Mouse (Mus musculus) G1E (cell line): ENCODE data around the gene Tuba4a. TPM values are rescaled to one million over a fixed set of nuclear protein-coding genes. Genes with fewer than 3 reads are reported as not detected.
"Not testable (repeated sequence)": the region's sequence is repeated elsewhere in the genome, so short reads cannot be mapped to it uniquely, and the experiment has no call there.

Experiments used
- ATAC-seq: 2 replicates; pipeline ENCODE4 v1.8.0; 2016; ENCODE audit warnings: mild to moderate bottlenecking; ENCODE audit not compliant: insufficient number of reproducible peaks, poor library complexity, low FRiP score, severe bottlenecking; ENCODE audit errors: extremely low read depth
- DNase-seq: peaks from one replicate; pipeline ENCODE4 v3.0.0; 2012; ENCODE audit warnings: low spot score
- H3K27me3 ChIP-seq: 2 replicates; pipeline ENCODE4 v1.6.1; 2012; ENCODE audit warnings: mild to moderate bottlenecking, low read length, inconsistent platforms; ENCODE audit not compliant: insufficient read depth
- H3K36me3 ChIP-seq: replicated peaks from 2 replicates; pipeline ENCODE3; 2012; ENCODE audit warnings: mild to moderate bottlenecking, inconsistent platforms
- H3K4me1 ChIP-seq: 2 replicates; pipeline ENCODE4 v1.6.1; 2012; ENCODE audit warnings: low read depth, low read length, inconsistent platforms, mixed read lengths; ENCODE audit not compliant: insufficient read depth
- H3K4me3 ChIP-seq: 2 replicates; pipeline ENCODE4 v1.5.1; 2012; ENCODE audit warnings: low read depth, mild to moderate bottlenecking, inconsistent platforms, low read length, moderate library complexity, mixed read lengths
- H3K9me3 ChIP-seq: replicated peaks from 2 replicates; pipeline ENCODE4 v1.6.1; 2012; ENCODE audit warnings: inconsistent platforms
- CTCF ChIP-seq: IDR thresholded peaks from 2 replicates; pipeline ENCODE4 v1.5.1; 2012; ENCODE audit warnings: low read depth, low read length, inconsistent platforms, mixed read lengths
- GATA1 ChIP-seq: IDR thresholded peaks from 2 replicates; pipeline ENCODE4 v1.6.1; 2012; ENCODE audit warnings: borderline replicate concordance, low read length, inconsistent platforms, mixed read lengths
- GATA2 ChIP-seq: IDR thresholded peaks from 2 replicates; pipeline ENCODE4 v1.6.1; 2012; ENCODE audit warnings: low read depth, low read length, inconsistent platforms, borderline replicate concordance
- POLR2AphosphoS5 ChIP-seq: IDR thresholded peaks from 2 replicates; pipeline ENCODE4 v1.6.1; 2012; ENCODE audit warnings: low read depth, low read length, inconsistent platforms; ENCODE audit not compliant: insufficient replicate concordance
- TAL1 ChIP-seq: conservative IDR thresholded peaks from 2 replicates; pipeline ENCODE4 v1.6.1; 2012; ENCODE audit warnings: low read depth, low read length, inconsistent platforms, mixed read lengths
- polyA plus RNA-seq: library from polyadenylated mRNA; stranded (reverse); fragments of >175 nt; gene quantifications from 2 replicates; pipeline ENCODE4 v1.2.3, GENCODE M21; 2012
- total RNA-seq, 2 experiments: library from RNA; stranded (forward) in 1 of 2; stranded (reverse) in 1 of 2; fragments of 200-1000 nt in 1 of 2; fragments of >200 nt in 1 of 2; fragmentation: Nextera tagmentation in 1 of 2; gene quantifications; 2 replicates each; pipeline ENCODE4 v1.2.3; 2014 to 2017

Tuba4a gene
- total and polyA plus RNA-seq, 3 experiments, result 61.0 to 287 (median 156) TPM

- Histone ChIP-seq H3K4me1 (peaks cover 48% of the 10 kb centered on the region), H3K9me3 (no peaks in the 10 kb centered on the region), H3K4me3 (peak within 1 kb of the TSS; percentile 77), H3K36me3 (peaks cover 27% of the 10 kb centered on the region), H3K27me3 (peaks cover 6% of the 10 kb centered on the region)
- TF ChIP-seq POLR2AphosphoS5 (no peak), TAL1 (peak; percentile 68; the same call in 1 of the 2 replicates)
- DNase-seq (peak; percentile 96), ATAC-seq (peak; percentile 71)
Observed at GRCm38 (mm10) chr1:75236117-75237050, 16.7 kb upstream of the Tuba4a start, which contains the start of gene Dnajb2. Gene Dnajb2, plus strand, starts transcription at chr1:75236406.

DNA sequence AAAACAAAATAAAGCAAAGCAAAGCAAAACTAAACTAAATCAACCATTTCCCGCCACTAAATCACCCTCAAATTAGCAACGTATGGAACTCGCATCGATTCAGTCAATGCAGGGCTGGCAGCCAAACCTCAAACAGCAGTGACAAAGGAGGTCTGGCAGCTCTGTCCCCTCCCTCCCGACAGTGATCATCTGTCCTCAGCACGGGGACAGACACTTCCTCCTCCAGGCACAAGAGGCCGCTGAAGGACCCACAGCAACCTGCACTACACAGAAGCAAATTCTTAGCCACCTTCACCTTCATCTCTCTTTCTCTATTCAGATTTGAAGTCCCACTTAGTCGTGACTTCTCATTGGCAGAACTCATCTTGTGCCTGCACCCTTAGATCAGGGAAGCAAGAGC, 14.9 kb upstream of the Tuba4a start:
- no peaks in the 10 kb centered on the region for H3K9me3 ChIP-seq
- H3K4me1 ChIP-seq, result peaks cover 62% of the 10 kb centered on the region
- H3K36me3 ChIP-seq, result peaks cover 13% of the 10 kb centered on the region
- H3K4me3 ChIP-seq, result no peak overlapping the region
- peak; percentile 87 for DNase-seq
- H3K27me3 ChIP-seq, result peaks cover 17% of the 10 kb centered on the region
- no peak for TF ChIP-seq GATA1
- TF ChIP-seq CTCF, result peak; percentile 74
- ATAC-seq, result peak; percentile 80

DNA sequence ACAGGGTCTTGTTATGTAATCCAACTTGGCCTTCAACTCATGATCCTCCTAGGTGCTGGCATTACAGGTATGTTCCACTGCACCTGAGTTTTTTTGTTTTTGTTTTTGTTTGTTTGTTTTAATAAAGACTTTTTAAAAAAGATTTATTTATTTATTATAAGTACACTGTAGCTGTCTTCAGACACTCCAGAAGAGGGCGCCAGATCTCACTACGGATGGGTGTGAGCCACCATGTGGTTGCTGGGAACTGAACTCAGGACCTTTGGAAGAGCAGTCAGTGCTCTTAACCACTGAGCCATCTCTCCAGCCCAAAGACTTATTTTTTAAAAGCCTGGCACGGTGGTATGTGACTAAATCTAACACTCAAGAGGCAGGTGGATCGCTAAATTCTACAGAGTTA, 12.8 kb upstream of the Tuba4a start:
- H3K4me1 ChIP-seq, result peaks cover 65% of the 10 kb centered on the region
- H3K27me3 ChIP-seq, result peaks cover 25% of the 10 kb centered on the region
- H3K9me3 ChIP-seq, H3K36me3 ChIP-seq, ATAC-seq, DNase-seq, H3K4me3 ChIP-seq: not testable (repeated sequence)

DNA sequence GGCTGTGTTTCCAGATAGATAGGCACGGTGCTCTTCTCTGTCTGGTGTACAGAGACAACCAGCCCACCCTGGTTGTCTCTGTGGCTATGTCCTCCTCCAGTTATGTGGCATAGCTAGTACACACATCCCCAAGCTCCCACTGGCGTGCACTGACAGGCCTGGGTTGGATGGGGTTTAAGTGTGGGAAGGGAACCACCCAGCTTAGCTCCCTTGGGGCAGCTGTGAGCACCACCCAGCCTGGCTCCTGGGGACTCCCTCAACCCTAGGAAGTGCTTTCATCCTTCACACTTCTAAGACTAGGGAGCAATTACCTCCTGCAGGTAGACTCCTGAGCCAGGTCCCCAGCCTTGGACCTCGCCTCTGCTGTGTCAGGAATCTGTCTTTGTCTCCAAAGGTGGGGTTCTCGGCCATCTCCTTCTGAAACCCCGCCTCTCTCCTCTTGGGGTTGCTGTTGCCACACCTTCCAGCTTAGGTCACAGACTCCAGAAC, 12.0 kb upstream of the Tuba4a start, which contains the start of gene A630095N17Rik:
Gene A630095N17Rik (minus strand): TSS at position 439 of the 489 bp plus-strand sequence.
- no peak for TF ChIP-seq GATA2
- TF ChIP-seq TAL1, result no peak
- no peak for TF ChIP-seq GATA1
- no peak for TF ChIP-seq CTCF
- no peak for TF ChIP-seq POLR2AphosphoS5
- Histone ChIP-seq H3K9me3 (no peaks in the 10 kb centered on the region), H3K4me1 (peaks cover 63% of the 10 kb centered on the region), H3K27me3 (peaks cover 31% of the 10 kb centered on the region), H3K4me3 (no peak within 1 kb of the TSS), H3K36me3 (no peaks in the 10 kb centered on the region)
- DNase-seq, result no peak
- ATAC-seq, result no peak

DNA sequence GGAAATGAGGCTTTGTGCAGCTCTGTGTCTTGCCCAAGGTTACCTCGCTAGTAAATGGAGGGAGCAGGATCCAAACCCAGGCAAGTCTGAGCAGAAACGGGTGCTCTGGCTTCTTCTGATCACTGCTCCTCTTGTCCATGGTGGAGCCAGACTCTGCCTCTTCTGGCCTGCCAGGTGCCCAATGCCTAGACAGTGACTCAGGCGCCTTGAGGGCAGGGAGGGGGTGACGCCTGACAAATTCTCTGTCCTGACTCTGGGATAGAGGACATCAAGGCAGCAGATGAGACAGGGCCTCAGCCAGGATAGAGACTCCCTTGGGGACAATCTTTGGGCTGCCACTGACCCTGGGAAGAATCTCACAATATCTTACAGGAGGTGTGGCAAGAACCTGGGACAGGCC, 11.6 kb upstream of the Tuba4a start:
- peaks cover 34% of the 10 kb centered on the region for H3K27me3 ChIP-seq
- DNase-seq (no peak), ATAC-seq (no peak)
- no peak for TF ChIP-seq TAL1
- TF ChIP-seq GATA1, result no peak
- TF ChIP-seq GATA2, result no peak
- no peak for TF ChIP-seq POLR2AphosphoS5
- no peak for TF ChIP-seq CTCF
- no peaks in the 10 kb centered on the region for H3K9me3 ChIP-seq
- no peaks in the 10 kb centered on the region for H3K36me3 ChIP-seq
- H3K4me3 ChIP-seq, result no peak overlapping the region
- peaks cover 61% of the 10 kb centered on the region for H3K4me1 ChIP-seq

- no peak for ATAC-seq
- DNase-seq, result no peak
- no peak overlapping the region for H3K4me3 ChIP-seq
- H3K4me1 ChIP-seq, result peaks cover 61% of the 10 kb centered on the region
- no peaks in the 10 kb centered on the region for H3K9me3 ChIP-seq
- no peaks in the 10 kb centered on the region for H3K36me3 ChIP-seq
- TF ChIP-seq GATA2 (no peak), CTCF (no peak), TAL1 (no peak), POLR2AphosphoS5 (no peak), GATA1 (no peak)
- H3K27me3 ChIP-seq, result peaks cover 34% of the 10 kb centered on the region
Observed at GRCm38 (mm10) chr1:75230335-75230994, 10.8 kb upstream of the Tuba4a start.
